Mouse (Mus musculus) heart, embryonic 11.5 days (tissue): Measurements from ENCODE around the gene Anks1. TPM values are rescaled to one million over a fixed set of nuclear protein-coding genes. Genes with fewer than 3 reads are reported as not detected.
A peak's percentile ranks its signal among the peaks of the same experiment; 100 is the strongest.

Experiments
- ATAC-seq: fragments of 200-750 bp; cut with Nextera tagmentation; replicated peaks from 2 replicates; pipeline ENCODE4 v1.8.0; 2017; ENCODE audit warnings: moderate library complexity; ENCODE audit not compliant: insufficient number of reproducible peaks, low FRiP score, low TSS enrichment
- H3K27ac ChIP-seq: fragments of 300-500 bp; sonication (generic); 2 replicates; pipeline ENCODE4 v1.5.1; 2014; ENCODE audit warnings: mild to moderate bottlenecking, low read depth, low read length
- H3K27me3 ChIP-seq: fragments of 300-500 bp; sonication (generic); 2 replicates; pipeline ENCODE4 v1.6.1; 2014; ENCODE audit warnings: mild to moderate bottlenecking, low read length, mixed read lengths; ENCODE audit not compliant: control insufficient read depth, insufficient read depth
- H3K36me3 ChIP-seq: fragments of 300-500 bp; sonication (generic); 2 replicates; pipeline ENCODE4 v1.6.1; 2014; ENCODE audit warnings: mild to moderate bottlenecking, low read length, moderate library complexity, mixed read lengths; ENCODE audit not compliant: control insufficient read depth, insufficient read depth
- H3K4me1 ChIP-seq: fragments of 300-500 bp; sonication (generic); 2 replicates; pipeline ENCODE4 v1.6.1; 2014; ENCODE audit warnings: low read length; ENCODE audit not compliant: control insufficient read depth, insufficient read depth
- H3K4me2 ChIP-seq: fragments of 300-500 bp; sonication (generic); 2 replicates; pipeline ENCODE4 v1.6.1; 2014; ENCODE audit warnings: mild to moderate bottlenecking, moderate library complexity
- H3K4me3 ChIP-seq: fragments of 300-500 bp; sonication (generic); 2 replicates; pipeline ENCODE4 v1.5.1; 2014; ENCODE audit warnings: low read depth, low read length
- H3K9ac ChIP-seq: fragments of 300-500 bp; sonication (generic); 2 replicates; pipeline ENCODE4 v1.6.1; 2014; ENCODE audit warnings: mild to moderate bottlenecking, low read depth, low read length, moderate library complexity
- H3K9me3 ChIP-seq: fragments of 300-500 bp; sonication (generic); replicated peaks from 2 replicates; pipeline ENCODE4 v1.6.1; 2016; ENCODE audit warnings: low read length; ENCODE audit not compliant: control insufficient read depth
- WGBS: fragments of 180-500 bp; shearing (Covaris S2); extraction: QIAGEN DNeasy Blood & Tissue Kit; methylation state at CpG from one replicate; pipeline ENCODE4 v1.1.7; 2014; ENCODE audit not compliant: insufficient replicate concordance; 5-methylcytosine and 5-hydroxymethylcytosine counted together
- polyA plus RNA-seq: library from polyadenylated mRNA; unstranded; fragments of >200 nt; fragmentation: Nextera tagmentation; extraction: Ambion mirVana; gene quantifications from 2 replicates; pipeline ENCODE4 v1.2.1, GENCODE M21; 2014

Anks1 gene
- polyA plus RNA-seq, 1 experiment from 2014 or later: 6.9 TPM

DNA sequence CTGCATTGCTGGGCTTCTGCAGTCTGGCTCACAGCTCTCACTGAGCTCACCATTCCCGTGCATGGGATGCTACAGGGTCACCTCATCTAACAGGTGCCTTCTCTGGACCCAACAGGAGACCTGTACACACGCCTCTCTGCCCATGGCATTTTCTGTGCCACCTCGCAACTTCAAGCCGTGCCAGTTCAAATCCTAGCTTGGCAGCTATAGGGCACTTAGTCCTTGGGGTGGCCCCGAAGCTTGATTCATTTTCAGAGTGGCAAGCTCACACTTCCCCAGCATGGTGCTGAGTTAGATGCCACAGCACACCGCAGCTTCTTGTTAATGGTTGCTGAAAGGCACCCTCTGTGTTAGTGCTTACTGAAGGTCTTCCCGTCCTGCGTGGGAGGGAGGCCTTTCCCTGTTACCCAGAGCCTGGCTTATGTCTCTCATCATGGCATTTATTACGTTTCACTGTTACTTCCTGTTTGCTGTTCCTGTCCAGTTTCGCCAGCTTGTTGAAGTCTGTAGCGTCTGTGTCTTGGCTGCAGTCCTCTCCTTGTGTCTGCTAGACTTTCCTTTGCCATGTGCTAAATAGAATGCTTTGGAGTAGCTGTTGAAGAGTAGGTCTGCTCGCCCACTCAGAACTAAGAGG, 29.1 kb downstream of the Anks1 start:
- H3K27me3 ChIP-seq: no peaks in the 10 kb centered on the region
- no peaks in the 10 kb centered on the region for H3K36me3 ChIP-seq
- peak overlapping the region; percentile 78; the same call in 1 of the 2 replicates for H3K27ac ChIP-seq
- no peak overlapping the region for H3K9ac ChIP-seq
- H3K4me3 ChIP-seq: no peak overlapping the region
- H3K4me1 ChIP-seq: peaks cover 36% of the 10 kb centered on the region
- ATAC-seq: no peak
- H3K4me2 ChIP-seq: no peak overlapping the region
- no peaks in the 10 kb centered on the region for H3K9me3 ChIP-seq
- WGBS: 58% methylated on average over 12 of the region's 12 CpGs

DNA sequence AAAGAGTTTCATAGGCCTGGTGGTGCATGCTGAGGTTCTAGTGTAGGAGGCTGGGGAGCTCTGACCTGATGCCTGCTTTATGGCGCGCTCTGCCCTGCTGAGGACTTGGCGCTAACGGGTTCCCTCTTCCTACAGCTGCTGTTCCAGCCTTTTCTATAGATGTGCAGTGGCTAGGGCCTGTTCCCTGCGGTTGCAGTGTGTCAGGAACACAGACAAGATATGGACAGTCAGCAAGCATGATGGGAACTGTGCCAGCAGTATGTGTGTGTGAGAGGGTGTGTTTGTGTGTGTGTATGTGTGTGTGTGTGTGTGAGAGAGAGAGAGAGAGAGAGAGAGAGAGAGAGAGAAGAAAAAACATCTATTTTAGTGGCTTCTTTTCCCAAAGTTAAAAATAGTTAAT, 29.9 kb downstream of the Anks1 start:
- H3K36me3 ChIP-seq: no peaks in the 10 kb centered on the region
- H3K4me1 ChIP-seq: peaks cover 36% of the 10 kb centered on the region
- H3K9me3 ChIP-seq: no peaks in the 10 kb centered on the region
- H3K9ac ChIP-seq: no peak overlapping the region
- H3K4me3 ChIP-seq: no peak overlapping the region
- H3K27ac ChIP-seq: peak overlapping the region; percentile 78
- peak overlapping the region; percentile 11; the same call in 1 of the 2 replicates for H3K4me2 ChIP-seq
- no peaks in the 10 kb centered on the region for H3K27me3 ChIP-seq
- WGBS: 64% methylated on average over 5 of the region's 5 CpGs
- ATAC-seq: no peak

DNA sequence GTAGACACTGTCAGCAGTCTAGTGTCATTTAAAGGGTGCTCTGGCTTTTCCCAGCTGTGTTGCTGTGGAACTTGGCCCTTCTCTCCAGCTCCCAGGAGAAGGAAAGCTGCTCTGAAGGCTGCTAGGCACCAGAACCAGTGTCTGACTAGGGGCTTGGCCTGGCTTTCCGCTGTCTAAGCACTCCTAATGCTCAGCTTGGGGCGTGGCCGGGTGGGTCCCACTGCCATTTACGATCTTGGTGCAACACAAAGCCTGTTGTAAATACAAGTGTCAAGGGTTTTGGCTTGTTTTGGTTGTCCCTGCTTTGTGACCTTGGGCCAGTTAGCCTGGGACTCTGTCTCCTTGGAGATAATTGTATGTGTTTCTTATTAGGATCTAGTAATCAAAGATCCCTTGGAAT, 31.2 kb downstream of the Anks1 start:
- H3K4me1 ChIP-seq: peaks cover 36% of the 10 kb centered on the region
- H3K4me2 ChIP-seq: no peak overlapping the region
- no peaks in the 10 kb centered on the region for H3K27me3 ChIP-seq
- H3K9me3 ChIP-seq: no peaks in the 10 kb centered on the region
- H3K36me3 ChIP-seq: no peaks in the 10 kb centered on the region
- H3K27ac ChIP-seq: peak overlapping the region; percentile 7; the same call in 1 of the 2 replicates
- 86% methylated on average over 4 of the region's 4 CpGs for WGBS
- H3K9ac ChIP-seq: no peak overlapping the region
- H3K4me3 ChIP-seq: no peak overlapping the region
- no peak for ATAC-seq

DNA sequence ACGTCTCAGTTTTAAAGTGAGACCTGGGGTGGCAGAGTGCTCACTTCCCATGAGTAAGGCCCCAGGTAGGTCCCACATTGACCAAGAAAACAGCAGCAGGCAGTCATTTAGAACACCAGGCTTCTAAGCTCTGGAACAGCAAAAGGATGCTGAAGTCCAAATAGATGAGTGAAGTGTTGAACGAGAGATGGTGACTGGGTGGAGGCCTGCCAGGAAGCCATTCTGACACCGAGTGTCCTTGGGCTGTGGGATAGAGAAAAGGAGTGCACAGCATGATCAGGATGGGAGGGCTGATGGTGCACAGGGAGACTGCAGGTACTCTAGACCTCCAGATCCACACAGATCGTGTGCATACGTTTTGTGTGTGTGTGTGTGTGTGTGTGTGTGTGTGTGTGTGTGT, 32.1 kb downstream of the Anks1 start:
- WGBS: 68% methylated on average over 5 of the region's 5 CpGs
- Histone ChIP-seq H3K4me1 (peaks cover 45% of the 10 kb centered on the region), H3K9ac (no peak overlapping the region), H3K9me3 (no peaks in the 10 kb centered on the region), H3K4me2 (no peak overlapping the region), H3K27ac (no peak overlapping the region), H3K27me3 (no peaks in the 10 kb centered on the region), H3K4me3 (no peak overlapping the region), H3K36me3 (no peaks in the 10 kb centered on the region)
- ATAC-seq: no peak

DNA sequence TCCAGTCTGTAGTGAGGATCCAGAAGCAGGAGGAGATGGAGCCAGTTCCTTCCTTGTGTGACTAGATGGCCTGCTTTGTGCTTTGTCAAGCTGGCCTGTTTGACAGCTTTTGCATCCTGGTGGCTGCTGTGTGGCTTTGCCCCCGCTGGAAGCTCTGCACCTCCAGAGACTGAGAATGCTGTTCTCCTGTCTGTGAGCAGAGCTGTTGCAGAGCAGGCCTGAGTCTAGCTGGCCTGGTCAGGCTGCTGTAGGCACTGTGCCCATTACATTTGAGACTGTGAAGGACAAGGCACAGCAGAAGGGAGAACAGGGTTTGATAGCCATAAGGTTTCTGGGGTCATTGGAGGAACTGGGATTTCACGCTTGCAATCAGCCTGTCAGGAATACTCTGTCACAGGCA, 32.6 kb downstream of the Anks1 start:
- WGBS: 55% methylated on average over 2 of the region's 2 CpGs
- Histone ChIP-seq H3K9me3 (no peaks in the 10 kb centered on the region), H3K4me2 (no peak overlapping the region), H3K27me3 (no peaks in the 10 kb centered on the region), H3K9ac (0 out of 2 replicates have a peak overlapping the region, but pooled peaks have one; percentile 43), H3K27ac (peak overlapping the region; percentile 29; the same call in 1 of the 2 replicates), H3K4me3 (no peak overlapping the region), H3K4me1 (peaks cover 49% of the 10 kb centered on the region), H3K36me3 (no peaks in the 10 kb centered on the region)
- no peak for ATAC-seq

DNA sequence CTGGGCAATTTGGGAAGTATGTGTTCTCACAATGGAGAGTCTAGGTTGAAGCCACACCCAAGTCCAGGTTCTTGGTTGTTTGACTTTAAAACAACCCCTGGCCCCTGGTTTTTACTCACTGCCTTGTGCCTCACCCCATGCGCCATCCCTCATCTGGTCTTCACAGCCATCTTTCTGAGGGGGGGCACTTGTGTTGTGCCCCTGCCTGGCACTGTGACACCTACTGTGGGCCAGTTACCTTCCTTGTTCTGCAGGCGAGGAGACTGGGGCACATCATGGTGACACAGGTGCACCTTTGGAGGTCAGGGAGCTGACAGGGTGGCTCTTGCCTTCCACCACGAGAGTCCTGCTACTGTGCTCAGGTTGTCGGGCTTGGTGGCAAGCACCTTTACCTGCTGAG, 33.0 kb downstream of the Anks1 start:
- Histone ChIP-seq H3K27me3 (no peaks in the 10 kb centered on the region), H3K36me3 (no peaks in the 10 kb centered on the region), H3K4me1 (peaks cover 49% of the 10 kb centered on the region), H3K4me3 (no peak overlapping the region), H3K4me2 (no peak overlapping the region), H3K9ac (no peak overlapping the region), H3K27ac (peak overlapping the region; percentile 22; the same call in 1 of the 2 replicates), H3K9me3 (no peaks in the 10 kb centered on the region)
- no peak for ATAC-seq
- 90% methylated on average over 4 of the region's 4 CpGs for WGBS

DNA sequence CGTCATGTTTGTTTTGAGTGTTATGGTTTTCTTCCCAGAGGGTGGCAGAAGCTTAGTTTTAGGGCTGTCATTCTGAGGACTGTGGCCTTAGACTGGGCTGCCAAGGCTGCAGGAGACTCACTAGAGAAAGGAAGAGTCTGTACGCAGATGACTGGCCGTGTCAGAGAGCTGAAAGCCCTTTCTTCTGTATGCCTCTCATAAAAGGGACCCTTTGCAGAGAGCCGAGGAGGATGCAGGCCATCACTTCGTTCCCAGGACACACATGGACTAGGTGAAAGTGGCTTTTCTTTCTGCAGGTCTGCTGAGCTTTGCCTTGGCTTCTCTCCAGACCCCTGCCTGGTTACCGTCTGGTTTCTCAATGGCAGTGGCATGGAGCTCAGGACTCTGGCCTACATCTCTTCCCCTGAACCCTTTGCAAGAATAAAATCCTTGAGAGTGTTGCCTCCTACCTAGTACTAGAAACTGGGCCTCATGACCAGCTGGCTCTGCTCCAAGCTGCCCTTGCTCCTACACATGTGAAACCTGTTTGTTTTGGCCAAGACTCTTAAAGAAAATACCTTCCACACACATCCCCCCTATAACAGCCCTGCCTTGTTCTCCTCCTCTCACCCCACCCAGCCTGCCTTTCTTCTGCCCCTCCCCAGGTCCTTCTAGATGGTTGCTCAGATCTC, 36.6 kb downstream of the Anks1 start:
- Histone ChIP-seq H3K4me3 (no peak overlapping the region), H3K27ac (peak overlapping the region; percentile 42), H3K36me3 (no peaks in the 10 kb centered on the region), H3K9me3 (no peaks in the 10 kb centered on the region), H3K4me1 (peaks cover 23% of the 10 kb centered on the region), H3K4me2 (no peak overlapping the region), H3K27me3 (no peaks in the 10 kb centered on the region), H3K9ac (peak overlapping the region; percentile 39; the same call in 1 of the 2 replicates)
- ATAC-seq: no peak
- WGBS: 54% methylated on average over 6 of the region's 6 CpGs

DNA sequence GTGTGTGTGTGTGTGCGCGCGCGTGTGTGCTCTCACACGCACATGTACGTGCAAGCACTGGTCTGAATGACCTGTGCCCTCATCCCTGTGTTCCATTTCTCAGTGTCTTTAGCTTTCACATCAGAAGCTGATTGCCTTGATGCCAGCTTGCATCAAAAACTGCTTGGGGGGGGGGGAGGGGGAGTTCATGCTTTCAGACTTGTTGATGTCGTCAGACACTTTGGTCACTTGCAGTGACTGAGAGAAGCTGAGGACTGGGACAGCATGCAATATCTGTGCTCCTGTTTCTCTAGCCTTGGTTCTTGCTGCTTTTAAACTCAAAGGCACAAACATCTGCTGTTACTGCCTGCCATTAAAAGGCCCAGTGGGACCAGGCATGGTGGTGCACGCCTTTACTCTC, 37.3 kb downstream of the Anks1 start:
- no peaks in the 10 kb centered on the region for H3K27me3 ChIP-seq
- H3K4me1 ChIP-seq: peaks cover 18% of the 10 kb centered on the region
- no peaks in the 10 kb centered on the region for H3K36me3 ChIP-seq
- ATAC-seq: no peak
- 85% methylated on average over 8 of the region's 8 CpGs for WGBS
- no peaks in the 10 kb centered on the region for H3K9me3 ChIP-seq
- H3K27ac ChIP-seq: peak overlapping the region; percentile 42
- H3K9ac ChIP-seq: no peak overlapping the region
- no peak overlapping the region for H3K4me3 ChIP-seq
- no peak overlapping the region for H3K4me2 ChIP-seq
